Comparison of ENCODE assay signal across 10 mouse cellular contexts in the genomic region with DNA sequence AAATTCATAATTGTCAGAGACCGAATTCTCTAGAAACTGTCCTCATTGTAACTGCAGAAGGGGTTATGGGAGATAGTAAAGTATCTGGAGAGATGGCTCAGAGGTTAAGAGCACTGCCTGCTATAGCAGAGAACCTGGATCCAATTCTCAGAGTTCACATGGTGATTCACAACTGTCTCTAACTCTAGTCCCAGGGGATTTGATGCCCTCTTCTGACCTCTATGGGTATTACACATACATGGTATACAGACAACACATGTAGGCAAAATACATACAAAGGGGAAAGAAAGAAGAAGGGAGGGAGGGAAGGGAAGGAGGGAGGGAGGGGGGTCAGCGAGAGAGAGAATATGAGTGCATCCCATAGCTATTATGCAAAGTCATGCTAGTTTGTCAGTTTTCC.
DNase-seq lines count a peak whose midpoint lies in the region; TF ChIP-seq lines count a peak whose summit lies in the region.
"Had no signal": no experiment of that assay in that cellular context is flagged by ENCODE, and none has a peak within 500 bp of the region (broad histone marks: within the 10 kb centered on the region; RNA-seq: fewer than 3 reads in every experiment).

No protein-coding gene starts in this region.

- no peak for TF ChIP-seq EP300 in heart, adult 2 months (IDR thresholded peaks at IDR 0.05; ENCODE audit: insufficient read depth, low read depth, low read length)

- H3K36me3 ChIP-seq in heart, adult 2 months (ENCODE audit: control insufficient read depth, insufficient read depth, low read length), result no peaks in the 10 kb centered on the region
- H3K36me3 ChIP-seq in splenic B cell, adult 2 months (ENCODE audit: control insufficient read depth, insufficient read depth, low read length, poor library complexity, severe bottlenecking), result no peaks in the 10 kb centered on the region
- H3K36me3 ChIP-seq: G1E; heart, embryonic 15.5 days had no signal

- H3K27ac ChIP-seq in heart, adult 2 months, result no peak overlapping the region
- H3K27ac ChIP-seq: heart, embryonic 15.5 days had no signal

- peak; percentile 34 for TF ChIP-seq CTCF in heart, adult 2 months (IDR thresholded peaks at IDR 0.05)

- DNase-seq in heart, adult 2 months, result no peak
- no peak for DNase-seq in heart, adult 11 months
- DNase-seq in lung, postnatal 10 days, result peak; percentile 35
- no peak for DNase-seq in lung, adult 18-20 months
- DNase-seq in embryo, embryonic 10 days (ENCODE audit: low spot score), result peak; percentile 53
- peak; percentile 27 for DNase-seq in splenic B cell, adult 2 months (ENCODE audit: low read depth, low spot score)
- no peak for DNase-seq in thymus, adult 18-20 months
- no peak for DNase-seq in thymus, postnatal 14 days

- intact Hi-C loops in heart, adult 2 months (cut with DNase I), result no loop called here

- no peaks in the 10 kb centered on the region; the same call in none of the 2 replicates for H3K4me1 ChIP-seq in heart, adult 2 months (ENCODE audit: control insufficient read depth, insufficient read depth, low read length)

- no peaks in the 10 kb centered on the region for H3K27me3 ChIP-seq in heart, adult 2 months (ENCODE audit: control insufficient read depth, insufficient read depth, low read length)
- H3K27me3 ChIP-seq in splenic B cell, adult 2 months (ENCODE audit: control insufficient read depth, insufficient read depth, low read length, poor library complexity, severe bottlenecking), result no peaks in the 10 kb centered on the region
- H3K27me3 ChIP-seq: heart, embryonic 15.5 days had no signal

- WGBS in heart, adult 2 months, result 91% methylated on average over 2 of the region's 2 CpGs

- H3K4me3 ChIP-seq in heart, adult 2 months, result no peak overlapping the region
- H3K4me3 ChIP-seq: heart, embryonic 15.5 days had no signal

- H3K79me2 ChIP-seq in heart, adult 2 months (replicated peaks; ENCODE audit: control insufficient read depth, insufficient read depth, low read length), result no peaks in the 10 kb centered on the region

- H3K9ac ChIP-seq in heart, adult 2 months (ENCODE audit: low read depth, low read length), result no peak overlapping the region
- H3K9ac ChIP-seq: heart, embryonic 15.5 days had no signal

- no peak for TF ChIP-seq POLR2A in heart, adult 2 months (IDR thresholded peaks at IDR 0.05; ENCODE audit: insufficient read depth, low read depth, low read length)

Comparison
In these comparisons a context has a peak if more than half of its experiments do, and no peak if none do; other contexts are left out.
1. DNase-seq: peak in lung, postnatal 10 days (single experiment), embryo, embryonic 10 days (single experiment) and splenic B cell, adult 2 months (single experiment); none in heart, adult 2 months (0 of 2), heart, adult 11 months (single experiment), lung, adult 18-20 months (0 of 2), thymus, adult 18-20 months (0 of 2) and thymus, postnatal 14 days (single experiment).